Mouse (Mus musculus) splenic B cell, adult 2 months (primary cell): ENCODE measurements around the gene Efcab11.

Experiments used
- DNase-seq: peaks from one replicate; pipeline ENCODE4 v3.0.0-alpha.2; 2011; ENCODE audit warnings: low read depth, low spot score
- H3K27me3 ChIP-seq: 2 replicates; pipeline ENCODE4 v1.6.1; 2012; ENCODE audit warnings: mild to moderate bottlenecking, low read length, moderate library complexity, mixed read lengths; ENCODE audit not compliant: control insufficient read depth, poor library complexity, insufficient read depth, severe bottlenecking
- H3K36me3 ChIP-seq: 2 replicates; pipeline ENCODE4 v1.6.1; 2012; ENCODE audit warnings: mild to moderate bottlenecking, low read length, moderate library complexity, mixed read lengths; ENCODE audit not compliant: control insufficient read depth, poor library complexity, insufficient read depth, severe bottlenecking

The Efcab11 gene

DNA sequence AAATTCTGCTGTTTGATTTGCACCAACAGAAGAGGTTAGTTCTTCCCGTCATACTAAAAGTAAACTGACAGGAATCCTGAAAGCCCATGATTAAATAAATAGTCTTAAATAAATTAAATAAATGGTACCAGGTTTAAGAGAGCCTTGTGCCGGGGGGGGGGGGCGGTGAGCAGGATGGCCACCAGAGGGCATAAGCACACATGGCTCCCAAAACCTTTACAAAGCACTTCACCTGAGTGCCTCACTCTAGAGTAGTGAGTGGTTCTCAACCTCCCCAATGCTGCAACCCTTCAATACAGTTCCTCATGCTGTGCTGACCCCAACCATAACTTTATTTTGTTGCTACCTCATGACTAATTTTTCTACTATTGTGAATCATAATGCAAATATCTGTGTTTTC, 15.8 kb upstream of the Efcab11 start:
- Histone ChIP-seq H3K36me3 (no peaks in the 10 kb centered on the region), H3K27me3 (no peaks in the 10 kb centered on the region; the same call in 1 of the 2 replicates)
- DNase-seq: peak; percentile 57

DNA sequence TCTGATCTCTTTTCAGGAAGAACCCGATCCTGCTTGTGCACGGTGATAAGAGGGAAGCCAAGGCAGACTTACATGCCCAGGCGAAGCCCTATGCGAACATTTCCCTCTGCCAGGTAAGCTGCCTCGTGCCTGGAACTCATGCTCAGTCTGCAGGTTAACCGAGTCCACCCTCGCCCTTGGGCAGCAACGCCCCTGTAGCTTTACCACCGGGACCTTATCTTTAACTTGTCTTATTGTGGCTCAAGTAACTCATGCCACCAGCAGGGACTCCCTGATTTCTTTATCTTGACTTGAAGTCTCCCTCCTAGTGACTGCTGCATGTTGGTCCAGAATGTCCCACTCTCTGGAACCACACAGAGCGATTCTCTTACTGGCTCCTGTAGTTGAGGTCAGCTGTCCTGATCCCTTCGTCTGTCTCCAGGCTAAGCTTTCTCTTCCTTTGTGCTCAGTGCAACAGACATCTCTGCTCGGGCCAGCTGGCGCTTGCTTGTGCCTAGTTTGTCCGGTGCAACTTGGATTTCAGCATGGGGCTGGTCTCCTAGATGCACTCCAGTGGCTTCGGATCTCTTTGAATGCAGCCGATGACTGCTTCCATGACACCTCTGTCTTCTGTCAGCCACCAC, 14.1 kb upstream of the Efcab11 start:
- DNase-seq: no peak
- Histone ChIP-seq H3K27me3 (no peaks in the 10 kb centered on the region; the same call in 1 of the 2 replicates), H3K36me3 (no peaks in the 10 kb centered on the region; the same call in 1 of the 2 replicates)

DNA sequence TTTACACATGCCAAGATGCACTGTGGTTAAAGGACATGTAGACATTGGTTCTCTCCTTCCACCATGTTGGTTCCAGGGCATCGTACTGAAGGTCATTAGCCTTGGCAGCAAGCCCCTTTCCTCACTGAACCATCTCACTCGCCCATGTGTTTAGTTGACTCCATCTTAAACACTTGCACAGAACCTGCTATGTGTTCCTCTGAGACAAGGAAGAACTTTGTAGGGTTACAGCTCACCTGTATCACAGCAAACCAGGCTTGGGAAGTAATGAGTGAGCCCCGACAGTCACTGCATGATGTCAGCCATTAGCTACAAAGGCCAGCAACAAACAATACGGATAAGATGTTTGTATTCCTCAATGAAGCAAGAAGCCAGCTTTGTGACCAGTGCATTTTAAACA, 13.6 kb upstream of the Efcab11 start:
- no peak for DNase-seq
- H3K27me3 ChIP-seq: no peaks in the 10 kb centered on the region; the same call in 1 of the 2 replicates

DNA sequence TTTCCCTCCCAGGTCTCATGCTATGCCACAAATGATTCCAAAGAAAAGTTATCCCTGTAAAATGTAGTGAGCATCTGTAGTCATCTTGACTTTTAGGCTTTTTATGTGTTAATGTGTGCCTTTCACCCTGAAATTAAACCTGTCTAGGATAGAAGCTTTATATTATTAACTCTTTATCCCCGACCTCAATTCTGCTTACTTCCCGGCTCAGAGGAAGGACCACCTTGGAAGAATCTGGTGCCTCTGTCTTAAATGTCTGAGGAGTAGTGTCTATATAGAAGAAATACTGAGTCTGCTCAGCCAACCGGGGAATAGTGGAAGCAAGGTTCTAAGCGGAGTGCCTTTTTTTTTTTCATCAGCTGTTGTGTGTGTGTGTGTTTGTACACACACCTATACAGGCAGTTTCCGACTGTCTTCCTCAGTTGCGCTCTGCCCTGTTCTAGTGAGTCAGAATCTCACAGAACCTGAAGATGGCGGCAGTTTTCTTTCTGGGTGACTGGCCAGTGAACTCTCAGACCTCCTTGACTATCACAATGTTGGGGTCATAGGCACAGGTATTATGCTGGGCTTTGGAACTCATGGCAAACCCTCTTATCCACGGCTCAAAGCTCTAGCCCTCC, 1.2 kb upstream of the Efcab11 start:
- no peaks in the 10 kb centered on the region for H3K27me3 ChIP-seq
- H3K36me3 ChIP-seq: no peaks in the 10 kb centered on the region
- peak; percentile 12 for DNase-seq

More for the DNA sequence above, 13.6 kb upstream of the Efcab11 start:
- no peaks in the 10 kb centered on the region; the same call in 1 of the 2 replicates for H3K36me3 ChIP-seq

DNA sequence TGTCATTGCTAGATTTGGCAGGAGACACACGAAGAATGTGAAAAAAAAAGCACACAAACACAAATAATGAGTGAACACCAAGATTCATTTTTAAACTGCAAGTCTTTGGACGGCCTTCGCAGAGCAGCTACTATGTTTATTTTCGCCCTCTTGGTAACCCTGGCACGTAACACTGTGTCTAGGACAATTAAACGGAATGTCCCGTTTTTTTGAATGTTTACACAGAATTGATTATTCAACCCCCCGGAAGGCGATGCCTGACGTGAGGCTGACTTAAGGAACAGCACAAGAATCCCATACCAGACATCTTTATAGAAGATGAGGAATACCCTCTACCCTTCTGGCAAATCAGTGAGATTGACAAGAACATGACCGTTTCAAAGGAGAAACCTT, 530 bp downstream of the Efcab11 start:
- Histone ChIP-seq H3K36me3 (no peaks in the 10 kb centered on the region), H3K27me3 (no peaks in the 10 kb centered on the region)
- no peak for DNase-seq

DNA sequence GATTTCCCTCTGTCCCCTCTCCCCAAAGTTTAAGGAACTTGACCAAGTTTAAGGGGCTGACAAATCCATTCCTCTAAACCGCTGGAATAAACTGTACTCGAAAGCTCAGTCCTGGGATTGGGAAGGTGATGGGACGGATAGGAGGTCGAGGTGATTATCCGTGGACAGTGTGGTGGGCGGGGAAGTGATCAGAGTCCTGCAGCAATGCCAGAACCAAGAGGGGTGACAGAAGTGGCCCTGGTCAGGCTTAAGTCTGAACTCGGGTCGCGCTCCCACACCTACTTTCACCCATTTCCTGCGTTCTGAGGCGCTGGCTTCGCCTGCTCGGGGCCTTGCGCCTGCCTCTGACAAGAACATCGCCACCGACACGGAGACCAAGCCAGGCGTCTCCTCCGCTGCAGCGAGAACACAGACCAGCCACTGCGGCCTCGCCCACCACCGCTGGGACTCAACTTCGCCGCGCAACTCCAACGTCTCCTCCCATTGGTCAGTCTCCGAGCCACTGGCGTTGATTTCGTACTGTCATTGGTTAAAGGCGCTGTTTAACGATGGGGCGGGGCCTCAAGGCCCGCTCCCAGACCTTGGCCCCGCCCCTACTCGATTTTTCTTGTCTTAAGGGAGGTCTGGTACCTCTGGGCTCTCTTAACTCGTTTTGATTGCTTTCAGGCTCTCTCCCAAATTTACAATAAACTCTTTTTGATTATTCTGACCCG, 1.1 kb downstream of the Efcab11 start:
- DNase-seq: peak; percentile 95
- H3K36me3 ChIP-seq: no peaks in the 10 kb centered on the region
- no peaks in the 10 kb centered on the region for H3K27me3 ChIP-seq

DNA sequence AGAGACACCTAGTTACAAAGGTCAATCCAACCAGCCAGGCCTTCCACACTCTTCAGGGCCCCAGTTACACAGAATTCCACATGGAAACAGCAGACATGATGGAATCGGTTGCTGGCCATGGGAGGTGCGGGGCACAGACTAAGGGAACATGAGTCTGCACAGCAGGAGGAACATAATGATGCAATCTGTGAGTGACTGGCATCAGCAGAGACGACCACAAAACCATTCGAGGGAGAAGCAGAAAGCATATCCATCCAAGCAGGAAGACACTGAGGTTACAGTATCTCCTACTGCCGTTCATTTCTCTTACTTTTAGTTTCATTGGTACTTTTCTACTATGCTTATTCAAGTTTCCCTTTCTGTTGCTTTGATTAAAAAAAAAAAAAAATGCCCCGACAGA, 9.6 kb downstream of the Efcab11 start:
- Histone ChIP-seq H3K27me3 (no peaks in the 10 kb centered on the region), H3K36me3 (no peaks in the 10 kb centered on the region)
- peak; percentile 63 for DNase-seq

DNA sequence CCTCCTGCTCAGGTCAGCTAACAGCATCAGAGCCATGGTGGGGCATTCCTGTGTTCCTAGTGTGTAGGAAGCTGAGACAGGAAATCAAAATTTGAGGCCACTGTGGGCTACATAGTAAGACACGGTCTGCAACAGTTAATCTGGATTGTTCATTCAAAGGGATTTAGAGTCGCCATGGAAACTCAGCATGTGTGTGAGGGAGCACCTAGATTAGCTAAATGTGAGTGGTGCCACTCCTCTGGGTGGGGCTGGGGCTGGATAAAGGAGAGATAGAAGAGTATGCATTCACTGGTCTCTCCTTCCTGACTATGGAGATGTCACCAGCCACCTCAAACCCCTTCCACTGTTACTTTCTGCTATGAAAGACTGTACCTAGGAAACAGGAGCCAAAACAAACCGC, 10.8 kb downstream of the Efcab11 start:
- no peaks in the 10 kb centered on the region for H3K36me3 ChIP-seq
- no peaks in the 10 kb centered on the region for H3K27me3 ChIP-seq
- DNase-seq: no peak

DNA sequence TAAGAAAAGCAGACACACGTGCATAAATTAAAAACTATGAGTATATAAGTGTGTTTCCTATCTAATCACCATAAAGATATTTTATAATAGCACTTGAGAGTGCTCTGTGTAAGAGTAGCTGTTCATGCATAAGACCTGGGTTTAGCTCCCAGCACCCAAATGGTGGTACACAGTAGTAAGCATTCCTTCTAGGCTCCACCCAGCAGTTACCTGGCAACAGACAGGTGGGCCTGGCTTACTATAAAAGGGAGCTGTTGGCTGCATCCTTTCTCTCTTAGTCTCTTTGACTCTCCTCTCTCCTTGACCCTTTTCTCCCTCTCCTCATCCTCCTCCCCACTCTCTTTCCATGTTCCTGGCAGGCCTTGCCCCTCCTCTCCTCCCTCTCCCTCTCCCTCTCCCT, 15.4 kb downstream of the Efcab11 start:
- no peak for DNase-seq
- Histone ChIP-seq H3K27me3 (no peaks in the 10 kb centered on the region), H3K36me3 (no peaks in the 10 kb centered on the region)

DNA sequence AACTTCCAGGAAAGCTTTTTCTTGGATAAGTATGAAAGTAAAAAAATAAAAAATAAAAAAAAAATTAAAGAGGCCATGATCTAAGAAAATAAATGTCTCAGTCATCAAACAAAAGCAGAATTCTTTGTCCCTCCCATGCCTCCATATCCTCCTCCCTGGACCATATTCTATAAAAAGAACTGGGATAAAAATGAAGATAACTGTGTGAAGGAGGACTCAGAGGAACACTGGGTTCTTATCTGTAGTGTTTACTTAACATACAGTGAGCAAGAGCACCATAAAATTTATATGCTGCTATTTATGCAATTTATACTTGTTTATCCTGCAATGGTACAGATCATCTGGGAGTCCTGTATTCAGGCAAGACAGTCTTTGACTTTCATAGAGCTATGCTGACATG, 19.6 kb downstream of the Efcab11 start:
- H3K36me3 ChIP-seq: no peaks in the 10 kb centered on the region
- H3K27me3 ChIP-seq: no peaks in the 10 kb centered on the region
- DNase-seq: no peak

DNA sequence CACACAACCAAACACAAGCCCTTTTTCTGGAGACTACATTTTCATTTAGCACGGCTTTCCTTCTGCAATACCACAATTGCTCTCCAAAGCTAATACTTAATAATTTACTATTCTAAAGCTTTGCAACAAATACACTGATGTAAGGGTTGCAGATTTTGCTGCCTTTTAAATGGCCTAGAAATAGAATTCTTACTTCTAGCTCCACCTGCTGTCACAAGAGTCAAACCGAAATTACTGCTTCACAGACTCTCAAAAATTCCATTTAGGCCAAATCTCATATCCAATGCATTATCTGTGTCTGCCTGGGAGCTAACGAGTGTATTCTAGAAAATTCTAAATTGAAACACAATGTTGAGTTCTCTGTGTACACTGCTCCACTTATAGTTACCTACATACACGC, 23.3 kb downstream of the Efcab11 start:
- H3K27me3 ChIP-seq: no peaks in the 10 kb centered on the region
- no peaks in the 10 kb centered on the region for H3K36me3 ChIP-seq
- DNase-seq: peak; percentile 38

DNA sequence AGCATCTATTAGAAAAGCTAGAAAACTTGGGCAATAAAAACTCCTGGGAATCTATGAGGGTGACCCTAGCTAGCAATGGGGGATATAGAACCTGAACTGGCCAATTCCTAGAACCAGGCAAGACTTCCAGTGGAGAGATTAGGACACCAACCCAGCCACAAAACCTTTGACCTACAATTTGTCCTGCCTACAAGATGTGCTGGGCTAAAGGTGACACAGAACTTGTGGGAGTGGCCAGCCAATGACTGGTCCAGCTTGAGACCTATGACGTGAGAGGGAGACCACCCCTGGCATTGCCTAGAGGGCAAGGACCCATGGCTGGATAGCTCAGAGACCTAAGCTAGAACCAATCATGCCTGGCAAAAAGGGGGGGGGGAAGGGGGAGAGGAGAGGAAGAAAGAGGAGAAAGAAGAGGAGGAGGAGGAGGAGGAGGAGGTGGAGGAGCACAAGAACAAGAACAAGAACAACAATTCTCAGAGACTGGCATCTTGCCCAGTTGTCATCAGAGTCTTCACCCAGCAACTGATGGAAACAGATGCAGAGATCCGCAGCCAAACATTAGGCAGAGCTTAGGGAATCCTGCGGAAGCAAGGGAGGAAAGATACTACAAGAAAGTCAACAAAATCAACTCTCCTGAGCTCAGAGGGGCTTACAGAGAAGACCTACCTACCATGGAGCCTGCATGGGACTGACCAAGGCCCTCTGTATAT, 24.7 kb downstream of the Efcab11 start:
- no peaks in the 10 kb centered on the region for H3K27me3 ChIP-seq
- no peak for DNase-seq
- H3K36me3 ChIP-seq: no peaks in the 10 kb centered on the region

DNA sequence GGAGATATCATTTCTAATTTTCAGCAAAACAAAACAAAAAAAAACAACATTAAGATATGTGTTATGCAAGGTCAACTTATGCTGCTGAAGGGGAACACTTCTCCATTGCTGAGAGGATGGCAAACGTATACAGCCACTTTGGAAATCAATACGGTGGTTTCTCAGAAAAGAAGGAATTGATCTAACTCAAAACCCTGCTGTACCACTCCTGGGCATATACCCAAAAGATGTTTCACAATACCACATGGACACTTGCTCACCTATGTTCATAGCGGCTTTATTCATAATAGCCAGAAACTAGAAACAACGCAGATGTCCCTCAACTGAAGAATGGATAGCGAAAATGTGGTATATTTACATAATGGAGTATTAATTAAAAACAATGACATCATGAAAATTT, 25.6 kb downstream of the Efcab11 start:
- Histone ChIP-seq H3K36me3 (no peaks in the 10 kb centered on the region), H3K27me3 (no peaks in the 10 kb centered on the region)

DNA sequence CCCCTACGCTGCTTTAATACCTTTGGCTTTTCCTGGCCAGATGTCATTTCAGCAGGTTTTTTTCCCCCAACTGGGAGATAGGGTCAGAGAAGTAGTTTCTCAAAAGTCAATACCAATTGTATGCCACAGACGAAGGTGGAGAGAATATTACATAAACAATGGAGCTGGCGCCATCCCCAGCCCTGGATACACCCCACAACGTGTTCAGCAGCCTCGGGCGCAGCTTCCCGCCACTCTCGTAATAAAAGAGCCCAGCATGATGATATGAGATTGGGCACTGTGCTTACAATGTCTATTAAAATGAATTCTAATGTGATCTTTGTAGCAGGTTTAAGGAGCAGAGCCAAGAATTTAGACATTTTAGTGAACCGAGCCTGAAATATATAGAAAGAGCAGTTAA, 28.2 kb downstream of the Efcab11 start:
- Histone ChIP-seq H3K27me3 (no peaks in the 10 kb centered on the region), H3K36me3 (no peaks in the 10 kb centered on the region)
- DNase-seq: no peak

More for the DNA sequence above, 25.6 kb downstream of the Efcab11 start:
- no peak for DNase-seq
